12 mouse cellular contexts compared by ENCODE assay signal in genomic region chr10:3567821-3568220, GRCm38 (mm10). TPM values are rescaled to one million over a fixed set of nuclear protein-coding genes. Genes with fewer than 3 reads are reported as not detected.
DNase-seq lines count a peak whose midpoint lies in the region; ATAC-seq and TF ChIP-seq lines count a peak whose summit lies in the region.
"Had no signal": no experiment of that assay in that cellular context is flagged by ENCODE, and none has a peak within 500 bp of the region (broad histone marks: within the 10 kb centered on the region; RNA-seq: fewer than 3 reads in every experiment).

No protein-coding gene starts in this region.

- peak; percentile 24 for DNase-seq in kidney, postnatal 10 days
- DNase-seq in thymus, adult 2 months, result peak; percentile 5
- DNase-seq in thymus, postnatal 10 days (ENCODE audit: low spot score in 2 of 2), result no peak
- peak; percentile 63 for DNase-seq in R1 (ENCODE audit: low read depth, low spot score)
- DNase-seq in splenic B cell, adult 2 months (ENCODE audit: low read depth, low spot score), result peak; percentile 15
- no peak for DNase-seq in spleen, postnatal 36 days (ENCODE audit: low spot score in 2 of 2)
- no peak for DNase-seq in embryo, embryonic 10.5 days (ENCODE audit: low spot score)
- DNase-seq: lung, postnatal 14 days had no signal

- TF ChIP-seq CTCF in thymus, adult 2 months (IDR thresholded peaks at IDR 0.05; ENCODE audit: borderline replicate concordance, control insufficient read depth, extremely low read depth, insufficient read depth, low read length, poor library complexity), result 0 out of 2 replicates have a peak, but pooled peaks have one; percentile 25

- no peaks in the 10 kb centered on the region for H3K9me3 ChIP-seq in kidney, embryonic 15.5 days (replicated peaks)
- H3K9me3 ChIP-seq: embryonic facial prominence, embryonic 15.5 days had no signal

- 72% methylated on average over 6 of the region's 6 CpGs for WGBS in kidney, embryonic 15.5 days
- WGBS in thymus, adult 2 months, result 81% methylated on average over 6 of the region's 6 CpGs

- TF ChIP-seq POLR2A in thymus, adult 2 months (IDR thresholded peaks at IDR 0.05; ENCODE audit: control insufficient read depth, extremely low read depth, insufficient read depth, low read length, poor library complexity), result no peak

- no peak overlapping the region for H3K9ac ChIP-seq in kidney, embryonic 15.5 days
- H3K9ac ChIP-seq: embryonic facial prominence, embryonic 15.5 days; hindbrain, embryonic 14.5 days had no signal

- no peak overlapping the region for H3K27ac ChIP-seq in kidney, embryonic 15.5 days
- H3K27ac ChIP-seq in thymus, adult 2 months (ENCODE audit: control insufficient read depth, insufficient read depth, low read length), result no peak overlapping the region
- H3K27ac ChIP-seq: embryonic facial prominence, embryonic 15.5 days; hindbrain, embryonic 14.5 days had no signal

- H3K36me3 ChIP-seq in kidney, embryonic 15.5 days, result no peaks in the 10 kb centered on the region
- no peaks in the 10 kb centered on the region for H3K36me3 ChIP-seq in thymus, adult 2 months (ENCODE audit: control insufficient read depth, insufficient read depth, low read length)
- no peaks in the 10 kb centered on the region for H3K36me3 ChIP-seq in splenic B cell, adult 2 months (ENCODE audit: control insufficient read depth, insufficient read depth, low read length, poor library complexity, severe bottlenecking)
- H3K36me3 ChIP-seq: embryonic facial prominence, embryonic 15.5 days had no signal

- no peak overlapping the region for H3K4me2 ChIP-seq in kidney, embryonic 15.5 days
- H3K4me2 ChIP-seq: embryonic facial prominence, embryonic 15.5 days; heart, embryonic 11.5 days; hindbrain, embryonic 14.5 days had no signal

- no peak for ATAC-seq in kidney, embryonic 15.5 days (replicated peaks; ENCODE audit: low FRiP score)

- H3K27me3 ChIP-seq in kidney, embryonic 15.5 days, result no peaks in the 10 kb centered on the region
- no peaks in the 10 kb centered on the region for H3K27me3 ChIP-seq in thymus, adult 2 months (ENCODE audit: control insufficient read depth, insufficient read depth, low read length)
- no peaks in the 10 kb centered on the region for H3K27me3 ChIP-seq in splenic B cell, adult 2 months (ENCODE audit: control insufficient read depth, insufficient read depth, low read length, poor library complexity, severe bottlenecking)
- H3K27me3 ChIP-seq: embryonic facial prominence, embryonic 15.5 days had no signal

- H3K4me3 ChIP-seq in kidney, embryonic 15.5 days (replicated peaks), result no peak overlapping the region
- no peak overlapping the region for H3K4me3 ChIP-seq in thymus, adult 2 months (ENCODE audit: control insufficient read depth, insufficient read depth, low read length)
- H3K4me3 ChIP-seq: embryonic facial prominence, embryonic 15.5 days had no signal

- peaks cover 16% of the 10 kb centered on the region for H3K4me1 ChIP-seq in kidney, embryonic 15.5 days
- no peaks in the 10 kb centered on the region; the same call in 1 of the 2 replicates for H3K4me1 ChIP-seq in thymus, adult 2 months (replicated peaks; ENCODE audit: control insufficient read depth, insufficient read depth, low read length)

RNA-seq across cellular contexts. Expression of gene Iyd, which starts 27.8 kb away (rescaled TPM):
- 5.1 and 5.2 TPM in 2 replicates for polyA plus RNA-seq in kidney, embryonic 15.5 days (2015; fragmentation: Nextera tagmentation; extraction: Ambion mirVana)
- polyA plus RNA-seq in thymus, adult 2 months (2012; rRNA removed), result 0.13 and 0.22 TPM in 2 replicates

Comparison
In these comparisons a context has a peak if more than half of its experiments do, and no peak if none do; other contexts are left out.
1. DNase-seq: peak in kidney, postnatal 10 days (single experiment), thymus, adult 2 months (single experiment), R1 (single experiment) and splenic B cell, adult 2 months (single experiment); none in thymus, postnatal 10 days (0 of 2), spleen, postnatal 36 days (0 of 2) and embryo, embryonic 10.5 days (single experiment).